Mouse (Mus musculus) frontal cortex, postnatal 10 days (tissue): ENCODE data around the gene Dnajc4.

ENCODE experiments used
- DNase-seq, 2 experiments: peaks; one replicate each; pipeline ENCODE4 v3.0.0; 2022; ENCODE audit warnings: low spot score in 2 of 2, mixed read lengths in 1 of 2

The Dnajc4 gene

GRCm38 (mm10) chr19:6992011-6992858 lies at the start of gene Dnajc4:
TSS of gene Dnajc4 (minus strand) at chr19:6992572.
- peak; percentile 94 to 95 for DNase-seq

GRCm38 (mm10) chr19:7041171-7041570 lies 48.8 kb upstream of the Dnajc4 start:
- DNase-seq = no peak

GRCm38 (mm10) chr19:7040637-7041130 lies 48.3 kb upstream of the Dnajc4 start:
- no peak for DNase-seq

- DNase-seq = peak; percentile 99 to 100
Measured at GRCm38 (mm10) chr19:7039841-7040636, 47.7 kb upstream of the Dnajc4 start, which contains the start of gene Stip1. TSS of gene Stip1 (minus strand) at chr19:7039967.

- peak; percentile 56 to 61 for DNase-seq
Measured at GRCm38 (mm10) chr19:7039088-7039720, 46.8 kb upstream of the Dnajc4 start.

DNA sequence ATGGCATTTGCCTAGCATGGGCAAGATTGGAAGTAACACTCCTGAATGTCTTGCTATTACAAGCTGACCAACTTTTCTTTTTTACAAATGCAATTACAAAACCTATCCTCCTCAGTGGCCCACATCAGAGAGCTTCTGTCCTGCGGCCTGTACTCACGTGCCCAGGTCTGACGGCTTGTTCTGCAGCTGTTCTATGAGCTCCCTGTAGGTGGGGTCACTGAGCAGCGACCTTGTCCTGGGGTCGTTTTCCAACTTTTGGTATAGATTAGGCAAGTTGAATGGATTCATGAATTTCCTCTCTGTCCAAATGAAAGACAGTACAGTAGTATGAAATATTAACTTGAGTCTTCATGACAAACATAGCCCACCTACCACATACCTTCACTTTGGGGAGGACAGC lies 41.6 kb upstream of the Dnajc4 start:
- no peak for DNase-seq

DNA sequence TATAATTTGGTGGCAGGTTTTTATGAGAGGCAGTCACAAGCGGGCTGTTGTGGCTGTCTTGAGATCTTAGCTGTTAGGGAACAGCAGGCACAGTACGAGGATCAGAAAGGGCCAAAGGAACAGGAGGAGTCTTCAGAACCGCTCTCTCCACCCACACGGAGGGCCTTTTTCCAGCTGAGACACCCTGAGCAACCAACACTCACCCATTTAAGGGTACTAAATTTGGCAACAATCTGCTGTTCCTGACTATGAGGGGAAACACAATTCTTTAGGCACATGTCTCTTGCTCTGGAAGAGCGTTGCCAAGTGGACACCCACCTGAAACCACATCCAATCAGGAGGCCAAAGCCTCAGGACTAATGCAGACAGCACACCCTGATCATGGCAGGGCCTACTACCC lies 37.2 kb upstream of the Dnajc4 start:
- DNase-seq = peak in 1 of 2 experiments; percentile 59

- DNase-seq = no peak
Measured at GRCm38 (mm10) chr19:7020224-7020641, 27.9 kb upstream of the Dnajc4 start.

DNA sequence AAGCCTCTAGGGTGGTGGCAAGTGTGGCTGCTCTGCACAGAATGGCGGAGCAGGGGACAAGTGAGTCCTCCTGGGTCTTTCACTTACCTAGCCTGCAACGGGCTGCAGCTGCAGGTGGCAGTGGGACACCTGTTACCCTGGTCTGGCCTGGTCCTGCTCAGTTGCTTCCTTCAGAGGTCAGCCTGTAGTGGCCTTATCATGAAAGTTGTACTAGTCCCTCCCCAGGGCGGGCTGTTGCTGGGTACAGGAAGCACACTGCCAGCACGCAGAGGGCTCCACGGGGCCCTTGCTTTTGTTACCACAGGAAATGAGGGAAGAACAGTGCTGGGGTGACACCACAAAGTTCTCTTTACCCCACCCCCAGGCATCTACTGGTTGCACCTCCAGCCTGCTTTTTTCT lies 26.8 kb upstream of the Dnajc4 start, which contains the start of gene Fermt3:
Gene Fermt3 (minus strand): TSS at position 279 of the 400 bp plus-strand sequence.
- DNase-seq = peak in 1 of 2 experiments; percentile 54

- DNase-seq = no peak
Measured at GRCm38 (mm10) chr19:7018546-7018945, 26.2 kb upstream of the Dnajc4 start.

DNA sequence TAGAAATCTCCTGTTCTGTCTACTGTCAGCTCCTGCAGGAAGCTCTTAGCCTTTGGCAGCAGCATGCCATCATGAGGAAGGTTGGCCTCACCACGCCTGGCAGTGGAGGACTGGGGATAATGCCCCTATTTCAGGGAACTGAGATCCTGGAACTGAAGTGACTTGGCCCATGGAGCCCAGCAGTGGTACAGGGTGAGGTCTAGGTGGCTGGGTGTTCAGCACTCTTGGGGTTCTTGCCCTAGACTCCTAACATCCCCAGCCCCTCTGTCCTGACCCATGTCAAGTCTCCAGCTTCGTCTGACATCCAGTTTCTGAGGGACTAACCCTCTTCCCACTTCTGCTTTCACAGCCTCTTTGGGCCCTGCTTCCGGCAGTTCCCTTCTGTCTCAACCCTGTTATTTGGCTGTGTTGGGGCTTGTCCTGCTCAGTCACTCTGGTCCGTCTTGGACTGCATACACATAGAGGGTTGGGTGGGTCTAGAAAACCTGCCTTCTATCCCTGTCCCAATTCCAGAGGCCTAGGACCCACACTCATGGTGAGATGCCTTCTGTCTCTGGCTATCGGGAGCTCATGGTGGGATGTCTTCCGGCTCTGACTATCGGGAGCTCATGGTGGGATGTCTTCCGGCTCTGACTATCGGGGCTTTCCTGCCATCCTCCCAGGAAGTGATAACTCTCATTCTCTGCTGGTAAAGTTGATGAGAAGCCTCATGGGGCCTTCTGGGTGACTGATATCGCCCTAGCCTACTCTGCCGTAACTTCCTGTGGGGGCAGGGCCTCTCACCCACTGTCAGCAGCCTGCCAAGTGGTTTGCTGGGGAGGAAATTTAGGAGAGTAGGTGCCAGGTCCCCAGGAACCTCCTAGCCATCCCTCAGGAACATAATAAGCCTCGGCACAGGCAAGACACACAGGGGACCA lies 25.4 kb upstream of the Dnajc4 start:
- DNase-seq = no peak

DNA sequence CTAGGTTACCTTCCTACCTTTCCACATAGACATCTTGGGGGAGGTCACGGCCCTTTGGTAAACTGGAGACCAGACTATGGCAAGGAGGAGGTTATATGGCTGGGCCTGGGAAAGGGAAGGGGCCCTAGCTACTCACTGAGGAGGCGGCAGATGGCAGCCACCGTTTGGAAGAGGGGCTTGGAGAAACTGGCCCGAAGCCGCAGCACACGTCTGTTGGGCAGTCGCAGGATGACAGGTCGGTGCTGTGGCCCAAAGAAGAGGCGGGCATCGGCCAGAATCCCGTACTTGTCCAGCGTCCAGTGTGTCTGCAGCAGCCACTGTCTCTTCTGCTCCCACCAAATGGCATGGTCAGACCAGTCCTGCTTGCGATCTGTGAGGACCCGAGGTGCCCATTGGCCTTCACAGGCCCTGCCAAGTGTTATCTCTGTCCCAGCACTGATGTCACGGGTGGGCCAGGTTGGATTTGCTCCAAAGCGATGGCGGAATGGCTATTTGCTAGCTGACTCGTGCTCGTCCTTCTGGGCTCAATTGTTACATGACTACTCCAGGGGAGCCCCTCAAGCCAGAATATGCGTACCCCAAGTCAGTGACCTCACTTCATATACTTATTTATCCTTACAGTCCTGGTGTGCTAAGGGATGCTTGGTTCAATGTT lies 22.2 kb upstream of the Dnajc4 start:
- no peak for DNase-seq

DNA sequence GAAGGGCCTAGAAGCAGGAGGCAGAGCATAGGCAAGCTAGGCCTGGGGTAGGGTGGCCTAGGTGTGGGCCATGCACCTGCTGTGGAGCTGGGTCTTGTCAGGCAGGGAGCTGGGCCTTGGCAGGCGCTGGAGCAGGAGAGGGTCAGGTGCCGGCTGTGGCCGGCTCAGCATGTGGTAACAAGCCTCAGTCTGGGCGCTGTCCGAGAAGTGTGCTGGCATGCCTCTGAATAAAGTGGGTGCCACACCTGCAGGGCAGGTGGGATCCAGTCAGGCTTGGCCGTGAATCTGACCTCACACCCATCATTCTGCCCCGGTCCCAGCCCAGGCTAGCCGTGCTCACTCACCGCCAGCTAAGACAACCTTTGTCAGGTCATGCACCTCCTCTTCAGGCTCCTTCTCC lies 21.6 kb upstream of the Dnajc4 start:
- no peak for DNase-seq

GRCm38 (mm10) chr19:7012426-7012825 lies 20.1 kb upstream of the Dnajc4 start:
- DNase-seq = no peak

- DNase-seq = no peak
Measured at GRCm38 (mm10) chr19:7006892-7007593, 14.7 kb upstream of the Dnajc4 start.

- no peak for DNase-seq
Measured at GRCm38 (mm10) chr19:6999360-7000063, 7.1 kb upstream of the Dnajc4 start.

GRCm38 (mm10) chr19:6997721-6998290 lies 5.4 kb upstream of the Dnajc4 start:
- DNase-seq = no peak

GRCm38 (mm10) chr19:6996006-6996405 lies 3.6 kb upstream of the Dnajc4 start, which contains the start of the genes Nudt22 and Trpt1:
TSS of gene Nudt22 (minus strand) at chr19:6996117.
TSS of gene Trpt1 (plus strand) at chr19:6996131.
- DNase-seq = peak; percentile 69 to 79
